Mouse (Mus musculus): ENCODE measurements around the gene Kank1.

DNA sequence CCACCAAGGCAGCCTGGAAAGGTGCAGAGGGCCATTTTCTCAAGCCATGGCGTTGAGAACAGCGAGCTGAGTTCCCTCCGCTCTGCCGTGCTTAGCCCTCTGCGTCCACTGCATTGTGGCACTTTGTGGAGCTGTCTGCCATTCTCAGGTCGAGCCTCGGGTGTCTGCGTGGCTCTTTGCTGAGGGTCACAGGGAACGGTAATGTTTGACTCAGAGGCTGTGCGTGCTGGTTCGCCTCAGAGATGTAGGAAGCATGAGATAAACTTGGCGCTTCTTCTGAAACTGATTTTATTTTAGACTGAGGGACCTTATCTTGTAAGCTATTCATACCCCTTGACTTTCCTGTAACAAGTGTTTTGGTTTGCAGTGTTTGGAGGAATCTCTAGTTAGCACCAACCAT, 72.0 kb downstream of the Kank1 start:
- TF ChIP-seq CTCF (IDR thresholded peaks at IDR 0.05; ENCODE audit: insufficient read depth, low read depth, low read length): no peak
- no peak for TF ChIP-seq POLR2A (IDR thresholded peaks at IDR 0.05; ENCODE audit: insufficient read depth, low read depth, low read length)

Data from olfactory bulb, adult 2 months (tissue).